Mouse (Mus musculus) testis, postnatal 14 days (tissue): ENCODE results near the gene Prpf18.

Source experiments
- DNase-seq: peaks from one replicate; pipeline ENCODE4 v3.0.0; 2021; ENCODE audit warnings: low spot score

Gene Prpf18

DNA sequence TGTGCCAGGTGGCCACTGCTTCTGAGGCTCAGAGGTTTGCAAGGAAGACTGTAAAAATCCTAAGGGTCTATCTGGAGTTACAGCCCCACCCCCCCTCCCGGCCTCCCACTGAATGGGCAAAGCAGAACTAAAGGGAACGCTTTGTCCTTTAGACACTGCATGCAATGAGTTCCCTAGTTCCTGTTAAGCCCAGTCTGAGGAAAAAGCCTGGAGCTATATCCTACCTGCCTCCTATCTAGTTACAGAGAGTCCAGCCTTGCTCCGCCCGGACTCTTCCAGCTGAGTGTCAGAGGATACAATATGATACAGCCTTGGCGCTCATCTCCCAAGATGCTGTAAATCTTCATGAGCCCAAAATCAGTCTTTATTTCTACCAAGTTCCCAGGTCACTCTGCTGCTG is 77.7 kb downstream of the Prpf18 start:
- DNase-seq: no peak

GRCm38 (mm10) chr2:4573386-4573785 is 78.5 kb downstream of the Prpf18 start:
- DNase-seq: no peak

- DNase-seq: no peak
These were observed 79.2 kb downstream of the Prpf18 start for GRCm38 (mm10) chr2:4572498-4573263.
